Mouse (Mus musculus) testis, postnatal 10 days (tissue): ENCODE measurements around the gene Scrg1.
"Not testable (repeated sequence)": the region's sequence is repeated elsewhere in the genome, so short reads cannot be mapped to it uniquely, and the experiment has no call there.

Source experiments
- DNase-seq: peaks from one replicate; pipeline ENCODE4 v3.0.0; 2021; ENCODE audit warnings: low spot score

The Scrg1 gene

GRCm38 (mm10) chr8:57510791-57511315 is 55.1 kb downstream of the Scrg1 start:
- no peak for DNase-seq

- DNase-seq: peak; percentile 100
Measured at GRCm38 (mm10) chr8:57511316-57512118, 55.8 kb downstream of the Scrg1 start, which contains the start of gene Hmgb2. Hmgb2 (plus strand) TSS chr8:57511907.

- DNase-seq: peak; percentile 73
Measured at GRCm38 (mm10) chr8:57512141-57513056, 56.7 kb downstream of the Scrg1 start.

GRCm38 (mm10) chr8:57513178-57513661 is 57.5 kb downstream of the Scrg1 start:
- not testable (repeated sequence) for DNase-seq

- DNase-seq: not testable (repeated sequence)
Measured at GRCm38 (mm10) chr8:57516685-57517084, 61.0 kb downstream of the Scrg1 start.

GRCm38 (mm10) chr8:57517723-57518122 is 62.0 kb downstream of the Scrg1 start:
- DNase-seq: no peak

GRCm38 (mm10) chr8:57520186-57520786 is 64.6 kb downstream of the Scrg1 start:
- no peak for DNase-seq
